Mouse (Mus musculus): ENCODE results near the gene Rara. TPM values are rescaled to one million over a fixed set of nuclear protein-coding genes. Genes with fewer than 3 reads are reported as not detected.

Rara gene
- polyA plus RNA-seq, 1 experiment from 2014 or later: 20.1 TPM

DNA sequence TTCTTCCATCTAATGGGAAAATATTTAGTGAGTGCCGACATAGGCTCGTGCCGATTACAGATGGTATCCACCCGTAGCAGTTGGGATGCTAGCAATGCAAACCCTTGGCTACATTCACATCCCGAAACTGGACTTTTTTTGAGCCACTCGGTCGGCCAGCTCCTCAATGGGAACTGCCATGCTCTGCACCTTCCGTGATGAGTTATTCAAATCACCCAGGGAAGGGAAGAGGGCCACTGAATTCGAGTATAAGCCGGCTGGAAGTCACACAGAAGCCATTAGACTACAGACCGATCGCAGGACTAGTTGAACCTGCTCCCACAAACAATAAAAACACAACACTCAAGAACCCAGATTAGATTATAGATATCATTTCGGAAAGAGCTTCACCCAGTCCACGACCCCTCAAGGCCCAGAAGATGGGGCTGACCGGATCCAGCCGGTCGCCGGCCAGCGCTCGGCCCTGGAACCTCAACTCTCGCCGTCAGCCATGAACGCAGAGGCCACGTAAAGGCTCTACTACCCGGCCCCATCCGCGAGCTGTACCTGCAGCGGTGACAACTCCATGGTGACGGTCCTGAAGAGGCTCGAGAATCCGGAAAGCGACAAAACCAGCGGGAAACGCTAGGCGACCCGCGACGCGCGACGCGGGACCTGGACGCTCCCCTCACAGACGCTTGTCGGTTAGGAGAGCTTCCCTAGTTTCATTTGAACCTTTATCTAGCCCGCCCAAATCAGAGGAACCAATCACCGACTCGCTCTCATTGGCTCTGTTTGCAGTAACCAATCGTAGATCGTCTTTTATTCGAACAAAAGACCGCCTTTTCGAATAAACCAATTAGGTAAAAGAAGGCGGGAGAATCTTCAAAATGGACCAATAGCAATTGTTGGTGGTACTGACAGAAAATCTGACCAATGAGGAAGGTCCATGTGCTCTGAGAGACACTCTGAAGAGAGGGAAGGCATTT is 96.2 kb downstream of the Rara start, which contains the start of gene Top2a:
Top2a (minus strand) TSS at position 690 of the 968 bp plus-strand sequence.
- TF ChIP-seq EP300 (optimal IDR thresholded peaks at IDR 0.05) (peak; percentile 99), CTCF (IDR thresholded peaks at IDR 0.05; ENCODE audit: low read depth) (no peak)

More for the DNA sequence above, 96.2 kb downstream of the Rara start, which contains the start of gene Top2a:
- no peaks in the 10 kb centered on the region for H3K36me3 ChIP-seq (ENCODE audit: control insufficient read depth, insufficient read depth, low read length)
- peak within 1 kb of the TSS; percentile 73 for H3K4me2 ChIP-seq (replicated peaks; ENCODE audit: low read depth)
- H3K27me3 ChIP-seq (ENCODE audit: control insufficient read depth, insufficient read depth, low read length): no peaks in the 10 kb centered on the region
- no peaks in the 10 kb centered on the region for H3K4me1 ChIP-seq (replicated peaks; ENCODE audit: control insufficient read depth, insufficient read depth)
- peak within 1 kb of the TSS; percentile 79 for H3K9ac ChIP-seq (ENCODE audit: low read length)
- ATAC-seq (ENCODE audit: low FRiP score, low TSS enrichment) (peak; percentile 95), DNase-seq (ENCODE audit: low spot score) (peak; percentile 92)
- peak within 1 kb of the TSS; percentile 73 for H3K27ac ChIP-seq (replicated peaks)
- under 1% methylated on average over 54 of the region's 54 CpGs for WGBS
- H3K4me3 ChIP-seq (ENCODE audit: low read depth, low read length): peak within 1 kb of the TSS; percentile 75
- no peaks in the 10 kb centered on the region for H3K9me3 ChIP-seq (ENCODE audit: control insufficient read depth, low read length)

Other genes starting within 250 kb of the Rara start
- gene Psmd3, start 245.3 kb upstream of the Rara start, polyA plus RNA-seq (2015; fragmentation: Nextera tagmentation; extraction: Ambion mirVana): 120 and 122 TPM in 2 replicates
- gene Csf3, start 226.6 kb upstream of the Rara start, polyA plus RNA-seq (2015; fragmentation: Nextera tagmentation; extraction: Ambion mirVana): 0.08 and 0.11 TPM in 2 replicates
- gene Med24, start 198.4 kb upstream of the Rara start, polyA plus RNA-seq (2015; fragmentation: Nextera tagmentation; extraction: Ambion mirVana): 16.5 and 18.7 TPM in 2 replicates
- gene Thra, start 187.2 kb upstream of the Rara start, polyA plus RNA-seq (2015; fragmentation: Nextera tagmentation; extraction: Ambion mirVana): 24.0 and 24.5 TPM in 2 replicates
- gene Nr1d1, start 152.5 kb upstream of the Rara start, polyA plus RNA-seq (2015; fragmentation: Nextera tagmentation; extraction: Ambion mirVana): 7.5 and 7.9 TPM in 2 replicates
- 11.3 and 13.8 TPM in 2 replicates for gene Msl1, start 132.3 kb upstream of the Rara start, polyA plus RNA-seq (2015; fragmentation: Nextera tagmentation; extraction: Ambion mirVana)
- 12.4 and 14.8 TPM in 2 replicates for gene Casc3, start 122.9 kb upstream of the Rara start, polyA plus RNA-seq (2015; fragmentation: Nextera tagmentation; extraction: Ambion mirVana)
- gene Rapgefl1, start 91.0 kb upstream of the Rara start, polyA plus RNA-seq (2015; fragmentation: Nextera tagmentation; extraction: Ambion mirVana): 6.9 and 7.7 TPM in 2 replicates
- 4.9 and 5.3 TPM in 2 replicates for gene Wipf2, start 64.2 kb upstream of the Rara start, polyA plus RNA-seq (2015; fragmentation: Nextera tagmentation; extraction: Ambion mirVana)
- gene Cdc6, start 20.0 kb upstream of the Rara start, polyA plus RNA-seq (2015; fragmentation: Nextera tagmentation; extraction: Ambion mirVana): 6.6 and 7.0 TPM in 2 replicates
- 1.9 and 2.1 TPM in 2 replicates for gene Gjd3, start 55.2 kb downstream of the Rara start, polyA plus RNA-seq (2015; fragmentation: Nextera tagmentation; extraction: Ambion mirVana)
- 31.6 and 44.5 TPM in 2 replicates for gene Top2a, start 96.4 kb downstream of the Rara start, polyA plus RNA-seq (2015; fragmentation: Nextera tagmentation; extraction: Ambion mirVana)
- gene Igfbp4, start 113.4 kb downstream of the Rara start, polyA plus RNA-seq (2015; fragmentation: Nextera tagmentation; extraction: Ambion mirVana): 228 and 244 TPM in 2 replicates
- 0.82 and 1.1 TPM in 2 replicates for gene Tns4, start 161.5 kb downstream of the Rara start, polyA plus RNA-seq (2015; fragmentation: Nextera tagmentation; extraction: Ambion mirVana)
- 0.05 and 0.07 TPM in 2 replicates for gene Ccr7, start 227.3 kb downstream of the Rara start, polyA plus RNA-seq (2015; fragmentation: Nextera tagmentation; extraction: Ambion mirVana)

Measured in stomach, postnatal 0 days (tissue).